Mouse (Mus musculus) left cerebral cortex, postnatal 14 days (tissue): Measurements from ENCODE around the gene Ccdc50. TPM values are rescaled to one million over a fixed set of nuclear protein-coding genes. Genes with fewer than 3 reads are reported as not detected.

Experiments used
- DNase-seq, 2 experiments: peaks; one replicate each; pipeline ENCODE4 v3.0.0; 2021 to 2022; ENCODE audit warnings: low spot score in 2 of 2, mixed read lengths in 1 of 2
- intact Hi-C: fragments of 180-260 bp; cut with DNase I; formaldehyde crosslinking; loops from one replicate; pipeline ENCODE4 v1.15.1; 2025
- total RNA-seq, 2 experiments: library from RNA; stranded (reverse); gene quantifications; 2 replicates each; pipeline ENCODE4 v1.2.3; 2021

Gene Ccdc50
- total RNA-seq, 2 experiments from 2014 or later = 67.0 to 69.1 TPM

GRCm38 (mm10) chr16:27390306-27390705 lies 1.6 kb downstream of the Ccdc50 start:
- intact Hi-C loops = no loop called here
- DNase-seq = no peak

GRCm38 (mm10) chr16:27391845-27392244 lies 3.2 kb downstream of the Ccdc50 start:
- intact Hi-C loops = no loop called here
- DNase-seq = no peak

- intact Hi-C loops = no loop called here
- DNase-seq = no peak
Observed at GRCm38 (mm10) chr16:27395251-27396037, 6.8 kb downstream of the Ccdc50 start.

GRCm38 (mm10) chr16:27396951-27397350 lies 8.3 kb downstream of the Ccdc50 start:
- intact Hi-C loops = no loop called here
- DNase-seq = no peak

GRCm38 (mm10) chr16:27399026-27399718 lies 10.5 kb downstream of the Ccdc50 start:
- DNase-seq = no peak
- intact Hi-C loops = no loop called here

- intact Hi-C loops = no loop called here
- DNase-seq = no peak
Observed at GRCm38 (mm10) chr16:27399719-27400253, 11.1 kb downstream of the Ccdc50 start.

GRCm38 (mm10) chr16:27401579-27401978 lies 12.9 kb downstream of the Ccdc50 start:
- intact Hi-C loops = no loop called here
- DNase-seq = no peak

- intact Hi-C loops = no loop called here
- no peak for DNase-seq
Observed at GRCm38 (mm10) chr16:27404107-27404506, 15.4 kb downstream of the Ccdc50 start.

GRCm38 (mm10) chr16:27416937-27417584 lies 28.4 kb downstream of the Ccdc50 start:
- DNase-seq = no peak
- intact Hi-C loops = no loop called here

- intact Hi-C loops = no loop called here
- no peak for DNase-seq
Observed at GRCm38 (mm10) chr16:27417632-27418031, 29.0 kb downstream of the Ccdc50 start.

GRCm38 (mm10) chr16:27420982-27421381 lies 32.3 kb downstream of the Ccdc50 start:
- peak in 1 of 2 experiments; percentile 12 for DNase-seq
- intact Hi-C loops = no loop called here

- intact Hi-C loops = no loop called here
- DNase-seq = no peak
Observed at GRCm38 (mm10) chr16:27435034-27435433, 46.4 kb downstream of the Ccdc50 start.

- intact Hi-C loops = no loop called here
- DNase-seq = peak; percentile 12 to 38
Observed at GRCm38 (mm10) chr16:27443941-27444340, 55.3 kb downstream of the Ccdc50 start.

GRCm38 (mm10) chr16:27449360-27449759 lies 60.7 kb downstream of the Ccdc50 start:
- DNase-seq = no peak
- intact Hi-C loops = no loop called here

- intact Hi-C loops = loop anchor here (10.0 kb wide), 1 partner anchor 666 kb away; no protein-coding TSS in a partner anchor
- no peak for DNase-seq
Observed at GRCm38 (mm10) chr16:27450655-27451054, 62.0 kb downstream of the Ccdc50 start.

- intact Hi-C loops = loop anchor here (10.0 kb wide), 1 partner anchor 669 kb away; no protein-coding TSS in a partner anchor
- DNase-seq = no peak
Observed at GRCm38 (mm10) chr16:27453396-27453795, 64.7 kb downstream of the Ccdc50 start.

GRCm38 (mm10) chr16:27453823-27454222 lies 65.2 kb downstream of the Ccdc50 start:
- DNase-seq = no peak
- intact Hi-C loops = loop anchor here (10.0 kb wide), 1 partner anchor 669 kb away; no protein-coding TSS in a partner anchor

- intact Hi-C loops = loop anchor here (2.0 to 10.0 kb wide), 2 partner anchors 316 to 672 kb away; no protein-coding TSS in a partner anchor
- DNase-seq = peak; percentile 59 to 89
Observed at GRCm38 (mm10) chr16:27457273-27457672, 68.6 kb downstream of the Ccdc50 start.

- DNase-seq = peak; percentile 23 to 36
- intact Hi-C loops = loop anchor here (2.0 kb wide), 1 partner anchor 1022 kb away; no protein-coding TSS in a partner anchor
Observed at GRCm38 (mm10) chr16:27468731-27469130, 80.1 kb downstream of the Ccdc50 start.

- intact Hi-C loops = no loop called here
- DNase-seq = no peak
Observed at GRCm38 (mm10) chr16:27471389-27471788, 82.7 kb downstream of the Ccdc50 start.
